Mouse (Mus musculus) monocyte, adult 5-6 weeks (primary cell): ENCODE measurements around the gene Agap1. TPM values are rescaled to one million over a fixed set of nuclear protein-coding genes. Genes with fewer than 3 reads are reported as not detected.

Experiments used
- ATAC-seq: fragments of 153-309, 156-312 bp; replicated peaks from 2 replicates; pipeline ENCODE4 v1.8.0; 2017; ENCODE audit warnings: mild to moderate bottlenecking; ENCODE audit not compliant: low TSS enrichment, insufficient number of reproducible peaks, severe bottlenecking, poor library complexity, low FRiP score
- total RNA-seq: library from RNA; stranded (forward); fragments of 200-1000, 200-491, 200-594 nt; gene quantifications from 3 replicates; pipeline ENCODE4 v1.2.3, GENCODE M21; 2017

Agap1 gene
- total RNA-seq, 1 experiment from 2014 or later, result 1.3 TPM

DNA sequence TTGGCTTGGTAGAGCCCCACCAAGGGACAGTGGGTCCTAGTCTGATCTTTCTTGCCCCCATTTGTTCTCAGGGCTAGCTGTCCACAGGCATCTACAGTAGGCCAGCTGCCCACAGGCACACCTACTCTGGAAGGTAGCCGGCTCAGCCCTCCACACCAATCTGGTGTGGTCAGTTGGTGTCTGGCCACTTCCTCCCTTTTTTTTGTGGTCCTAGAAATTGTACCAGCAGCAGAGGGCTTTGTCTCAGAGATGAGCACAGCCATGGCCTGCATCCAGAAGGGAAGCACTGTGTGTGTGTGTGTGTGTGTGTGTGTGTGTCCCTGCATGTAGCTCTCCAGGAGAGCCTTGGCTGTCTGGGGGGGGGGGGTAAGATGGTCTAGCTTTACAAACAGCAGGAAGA lies 103.5 kb downstream of the Agap1 start:
- ATAC-seq, result no peak

- peak; percentile 55 for ATAC-seq
Observed at GRCm38 (mm10) chr1:89563399-89563798, 108.8 kb downstream of the Agap1 start.

DNA sequence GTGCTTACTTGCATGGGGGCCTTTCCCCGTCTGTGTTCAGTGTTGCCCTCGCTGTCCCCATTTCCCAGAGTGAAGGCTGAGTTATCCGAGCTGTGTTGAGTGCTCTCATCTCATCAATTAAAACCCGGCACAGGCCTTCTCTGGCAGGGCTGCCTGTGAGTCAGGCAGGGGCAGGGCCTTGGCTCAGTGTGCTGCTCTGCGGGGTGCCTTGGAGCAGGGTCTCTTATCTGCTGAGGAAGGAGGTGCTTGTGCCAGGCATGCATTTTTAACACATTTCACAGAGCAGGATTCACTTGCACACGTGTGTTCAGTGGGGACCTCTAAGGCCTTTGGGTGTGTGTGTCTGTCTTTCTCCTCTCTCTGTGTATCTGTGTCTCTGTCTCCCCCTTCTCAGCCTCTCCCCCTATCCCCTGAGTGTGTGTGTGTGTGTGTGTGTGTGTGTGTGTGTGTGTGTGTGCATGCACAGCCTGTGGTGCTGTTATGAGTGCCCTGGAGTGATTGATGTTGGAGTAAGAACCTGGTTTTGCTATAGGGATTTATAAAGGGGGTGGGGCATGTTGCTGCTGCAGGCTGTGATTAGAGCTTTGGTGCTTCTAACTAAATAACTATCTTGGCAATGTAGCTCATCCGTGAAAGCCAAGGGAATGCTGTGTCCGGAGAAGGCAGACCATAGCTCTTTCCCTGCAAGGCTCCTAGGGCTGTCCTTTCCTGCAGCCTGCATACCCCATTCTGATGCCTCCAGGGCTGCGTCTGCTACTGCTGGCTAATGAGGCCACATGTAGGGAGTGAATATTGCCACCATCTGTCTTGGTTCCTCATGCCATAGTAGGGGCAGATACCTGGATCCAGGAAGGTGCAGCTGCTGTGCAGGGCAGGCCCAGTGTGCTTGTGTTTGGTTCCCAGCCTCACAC lies 112.2 kb downstream of the Agap1 start:
- no peak for ATAC-seq

DNA sequence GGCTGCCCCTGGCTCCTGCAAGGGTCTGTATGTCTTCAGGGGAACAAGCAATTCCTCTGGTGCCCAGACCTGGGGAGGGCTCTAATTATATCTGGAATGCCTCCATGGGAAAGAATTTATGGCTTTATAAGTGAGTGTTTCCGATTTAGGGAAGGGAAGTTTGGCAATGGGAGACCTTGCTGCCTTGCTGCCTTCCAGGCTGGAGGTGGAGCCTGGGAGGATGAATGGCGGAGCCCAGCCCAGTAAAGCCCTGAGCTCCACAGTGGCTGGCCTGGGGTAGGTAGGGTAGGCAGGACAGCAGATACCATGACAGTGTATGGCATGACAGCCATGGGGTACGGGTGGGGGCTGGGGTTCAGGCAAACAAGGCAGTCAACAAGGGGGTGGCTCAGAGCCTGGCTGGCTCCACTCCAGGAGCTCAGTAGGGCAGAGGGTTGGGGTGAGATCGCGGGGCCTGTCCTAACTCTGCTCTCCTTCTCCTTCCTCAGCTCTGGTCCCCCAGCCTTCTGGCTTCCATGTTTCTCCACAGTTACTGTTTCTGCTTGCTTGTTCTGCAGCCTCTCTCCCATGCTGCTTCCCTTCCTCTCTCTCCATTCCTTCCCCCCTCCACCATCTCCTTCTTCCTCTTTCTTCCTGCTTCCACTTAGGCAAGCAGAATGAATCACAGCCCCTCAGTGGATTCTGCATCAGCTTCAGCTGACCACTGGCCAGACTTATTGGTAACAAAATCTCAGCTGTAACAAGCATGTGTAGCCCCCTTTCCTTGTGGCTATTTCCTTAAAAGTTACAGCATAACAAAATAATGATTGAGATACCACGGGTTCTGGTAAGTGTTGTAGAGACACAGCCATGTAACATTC lies 114.2 kb downstream of the Agap1 start:
- ATAC-seq, result no peak

DNA sequence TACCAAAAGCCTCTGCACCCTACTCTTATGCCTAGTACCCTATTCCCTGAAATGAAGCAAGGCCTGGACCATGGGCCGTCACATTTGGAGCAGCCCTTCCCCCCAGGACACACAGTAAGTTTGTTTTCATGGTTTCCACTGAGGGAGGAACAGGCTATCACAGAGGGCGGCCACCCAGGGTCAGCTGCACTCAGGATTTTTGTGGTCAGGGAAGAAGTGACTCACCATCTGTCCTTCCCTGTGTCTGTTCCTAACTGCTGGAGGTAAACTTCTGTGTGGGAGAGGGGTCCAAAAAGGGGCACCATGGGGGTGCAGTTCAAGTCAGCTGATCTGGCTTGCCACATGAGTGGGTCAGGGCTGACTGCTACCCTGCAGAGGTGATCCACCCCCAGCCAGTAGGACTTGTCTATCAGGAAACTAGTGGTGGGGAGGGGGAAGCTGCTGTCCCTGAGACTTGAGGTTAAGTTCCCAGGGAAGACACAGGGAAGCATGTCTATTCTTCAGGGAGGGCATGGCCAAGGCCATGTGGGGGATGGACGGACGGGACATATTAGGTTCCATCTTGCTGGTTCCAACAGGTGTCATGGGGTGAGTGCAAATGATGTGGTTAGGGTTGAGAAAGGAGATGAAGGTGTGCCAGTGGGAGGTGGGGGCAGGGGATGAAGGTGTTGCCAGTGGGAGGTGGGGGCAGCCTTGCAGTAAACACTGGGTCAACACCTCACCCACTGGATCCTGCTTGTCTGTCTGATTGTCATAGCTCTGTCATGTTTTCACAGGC lies 116.1 kb downstream of the Agap1 start:
- no peak for ATAC-seq

- no peak for ATAC-seq
Observed at GRCm38 (mm10) chr1:89573486-89573885, 118.9 kb downstream of the Agap1 start.

GRCm38 (mm10) chr1:89574941-89575890 lies 120.6 kb downstream of the Agap1 start:
- 0 out of 2 replicates have a peak, but pooled peaks have one; percentile 14 for ATAC-seq

DNA sequence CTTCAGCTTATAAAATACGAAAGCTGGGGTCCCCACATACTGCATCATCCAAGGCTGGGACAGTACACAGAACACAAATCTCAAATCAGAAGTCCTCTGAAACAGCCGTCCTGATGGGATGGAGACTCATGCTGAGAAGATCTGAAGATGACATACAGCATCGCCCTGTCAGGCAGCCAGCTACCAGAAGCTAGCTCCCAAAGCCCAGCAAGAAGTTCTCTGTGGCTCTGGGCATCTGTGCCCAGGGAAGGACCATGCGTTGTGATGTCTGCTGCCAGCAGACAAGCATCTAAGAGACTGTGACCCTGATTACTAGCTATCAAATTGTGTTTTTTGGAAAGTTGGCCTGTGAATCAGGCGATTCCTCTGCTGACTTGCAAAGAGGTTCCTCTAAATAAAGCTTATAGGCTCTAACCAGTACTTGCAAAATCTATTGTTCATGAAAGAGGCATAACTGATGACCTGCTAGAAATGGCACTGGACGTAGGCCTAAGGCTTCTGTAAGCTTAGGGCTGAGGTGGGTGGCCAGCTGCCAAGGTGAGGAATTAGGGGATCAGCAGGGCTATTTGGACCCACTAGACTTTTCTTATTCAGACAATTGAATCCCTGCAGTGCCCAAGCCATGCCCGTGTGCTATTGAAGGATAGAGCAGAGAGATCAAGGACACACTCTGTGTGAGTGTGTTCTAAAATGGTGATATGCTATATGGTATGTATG lies 121.7 kb downstream of the Agap1 start:
- no peak for ATAC-seq

DNA sequence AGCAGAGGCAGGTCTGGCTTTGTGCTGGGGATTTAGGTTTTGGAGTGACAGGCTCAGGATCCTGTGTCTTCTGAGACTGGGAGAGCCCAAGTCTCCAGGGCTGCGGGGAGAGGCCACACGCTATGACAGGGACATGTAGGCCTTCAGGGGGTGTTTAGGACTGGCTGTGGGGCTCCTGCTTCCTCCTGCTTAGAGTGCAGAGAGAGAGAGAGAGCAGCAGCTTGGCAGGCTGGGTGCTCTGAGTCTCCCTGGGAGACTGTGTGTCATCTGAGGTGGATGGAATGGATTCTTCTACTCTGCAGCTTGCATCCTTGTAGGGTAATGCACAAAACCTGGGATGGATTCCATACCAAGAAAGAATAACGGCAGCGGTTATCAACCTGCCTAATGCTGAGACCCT lies 122.4 kb downstream of the Agap1 start:
- ATAC-seq, result no peak

DNA sequence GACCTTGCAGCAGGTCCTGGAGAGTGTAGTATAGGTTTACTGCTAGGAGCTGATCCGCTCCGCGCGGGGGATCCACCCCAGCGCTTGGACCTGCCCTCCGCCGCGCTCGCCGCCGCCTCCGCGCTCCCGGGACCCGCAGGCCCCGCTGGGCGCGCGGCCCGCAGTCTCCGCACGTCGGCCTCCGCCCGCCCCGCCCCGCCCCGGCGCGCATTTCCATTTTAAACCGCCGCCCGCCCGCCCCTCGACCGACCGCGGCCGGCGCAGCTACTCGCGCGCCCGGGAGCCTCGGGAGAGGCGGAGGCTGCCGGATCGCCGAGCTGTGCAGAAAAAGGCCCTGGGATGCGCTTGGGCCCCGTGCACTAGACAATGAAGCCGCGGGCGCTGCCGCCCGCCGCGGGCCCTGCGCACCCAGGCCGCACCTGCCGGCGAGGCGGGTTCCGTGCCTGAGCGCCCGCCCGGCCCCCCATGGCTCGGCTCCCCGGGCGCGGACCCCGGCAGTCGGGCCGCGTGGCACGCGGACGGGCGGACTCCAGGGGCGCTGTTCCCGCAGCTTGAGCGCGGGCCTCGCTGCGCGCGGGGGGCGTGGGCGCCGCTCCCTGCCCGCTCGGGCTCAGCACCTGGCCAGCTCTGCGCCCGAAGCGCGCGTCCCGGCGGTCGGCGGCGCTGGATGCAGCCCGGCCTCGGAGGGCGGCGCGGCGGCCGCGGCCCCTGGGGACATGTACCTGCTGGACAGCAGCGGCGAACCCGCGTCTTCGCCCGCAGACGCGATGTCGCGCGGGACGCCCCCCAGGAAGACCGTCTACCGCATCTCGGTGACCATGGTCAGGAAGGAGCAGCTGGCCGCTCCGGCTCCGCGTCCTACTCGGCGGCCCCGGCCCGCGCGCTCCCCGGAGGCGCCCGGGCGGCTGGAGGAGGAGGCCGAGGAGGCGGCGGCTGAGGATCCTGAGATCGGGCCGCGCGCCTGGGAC lies 125.7 kb downstream of the Agap1 start:
- ATAC-seq, result no peak

- ATAC-seq, result no peak
Observed at GRCm38 (mm10) chr1:89580999-89581765, 126.6 kb downstream of the Agap1 start.

DNA sequence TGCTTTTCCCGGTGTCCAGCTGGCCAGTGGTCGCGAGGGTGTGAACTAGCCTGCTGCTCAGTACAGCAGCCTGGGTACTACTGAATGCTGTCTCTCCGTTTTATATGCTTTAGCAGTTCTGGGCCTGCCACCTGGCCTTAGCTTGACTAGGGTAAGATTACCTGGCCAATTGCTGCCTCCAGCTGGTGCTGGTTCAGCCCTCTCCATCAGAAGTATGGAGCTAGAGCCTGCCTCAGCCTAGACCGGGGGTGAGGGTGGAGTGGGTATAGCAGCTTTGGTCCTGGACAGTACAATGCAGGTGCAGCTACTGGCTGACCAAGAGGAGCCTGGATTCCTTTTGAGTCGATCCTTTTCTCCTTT lies 127.1 kb downstream of the Agap1 start:
- ATAC-seq, result no peak

DNA sequence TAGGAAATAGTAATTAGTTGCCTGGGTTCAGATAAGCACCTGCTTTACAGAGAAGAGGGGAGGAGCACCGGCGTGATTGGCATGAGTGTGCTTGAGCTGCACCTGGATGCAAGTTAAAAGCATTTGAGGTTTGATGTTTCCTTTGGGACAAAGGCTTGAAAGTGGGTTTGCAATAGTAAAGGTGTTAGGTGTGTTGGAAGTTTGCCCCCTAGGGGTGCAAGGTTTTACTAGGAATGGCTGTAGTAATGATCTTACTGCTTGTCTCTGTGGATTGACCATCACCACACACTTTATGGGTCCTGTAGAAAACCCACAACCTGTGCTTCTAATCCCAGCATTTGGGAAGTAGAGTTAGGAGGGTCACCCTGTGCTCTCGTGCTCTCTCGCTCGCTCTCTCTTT lies 128.8 kb downstream of the Agap1 start:
- no peak for ATAC-seq

DNA sequence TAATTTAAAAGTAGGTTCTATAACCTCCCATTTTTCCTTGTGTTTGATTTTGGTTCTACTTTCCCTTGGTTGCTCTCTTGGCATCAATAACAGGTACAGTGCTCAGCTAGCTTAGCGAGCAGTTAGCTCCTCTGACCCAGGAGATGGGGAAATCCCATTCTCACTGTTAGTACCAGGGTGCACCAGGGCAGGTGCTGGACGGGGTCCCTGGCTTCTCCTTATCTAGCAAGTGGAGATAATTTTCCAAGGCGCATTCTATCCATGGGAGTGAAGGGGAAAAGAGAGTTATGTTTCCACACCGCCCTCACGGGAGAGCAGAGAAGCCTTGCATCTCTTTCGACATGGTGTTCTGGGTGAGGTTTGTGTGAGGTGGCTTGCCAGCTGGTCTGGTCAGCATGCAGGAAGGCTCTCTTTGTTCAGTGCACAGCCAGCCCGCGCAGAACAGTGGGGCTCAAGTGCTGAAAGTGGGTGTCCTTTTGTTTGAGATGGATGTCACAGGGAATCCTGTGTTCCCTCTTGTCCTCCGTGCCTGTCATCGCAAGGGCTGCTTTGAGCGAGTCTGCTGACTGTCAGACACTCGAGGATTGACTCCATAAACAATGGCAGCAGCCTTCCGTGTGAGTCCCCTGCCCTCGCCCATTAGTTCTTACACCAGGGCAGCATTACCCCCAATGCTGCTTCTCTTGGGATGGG lies 132.5 kb downstream of the Agap1 start:
- ATAC-seq, result no peak

DNA sequence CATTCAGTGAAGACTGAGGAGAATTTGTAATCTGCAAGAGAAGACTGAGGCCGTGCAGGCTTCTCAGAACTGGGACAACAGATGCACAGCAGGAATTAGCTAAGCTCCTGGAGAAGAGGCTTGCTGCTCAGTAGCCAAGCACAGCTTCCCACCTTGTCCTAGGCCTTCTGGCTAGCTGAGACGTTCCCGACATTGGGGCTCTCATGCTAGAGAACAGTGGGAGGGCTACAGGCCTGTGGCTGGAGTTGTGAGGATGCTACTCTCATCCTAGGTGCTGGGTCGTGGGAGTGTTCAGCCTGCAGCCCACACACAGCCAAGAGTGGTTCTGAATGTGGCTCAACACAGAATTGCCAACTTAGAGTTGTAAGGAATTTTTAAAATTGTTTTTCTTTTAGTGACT lies 133.5 kb downstream of the Agap1 start:
- no peak for ATAC-seq
